Mouse (Mus musculus): Measurements from ENCODE around the gene St6galnac5.

The St6galnac5 gene

DNA sequence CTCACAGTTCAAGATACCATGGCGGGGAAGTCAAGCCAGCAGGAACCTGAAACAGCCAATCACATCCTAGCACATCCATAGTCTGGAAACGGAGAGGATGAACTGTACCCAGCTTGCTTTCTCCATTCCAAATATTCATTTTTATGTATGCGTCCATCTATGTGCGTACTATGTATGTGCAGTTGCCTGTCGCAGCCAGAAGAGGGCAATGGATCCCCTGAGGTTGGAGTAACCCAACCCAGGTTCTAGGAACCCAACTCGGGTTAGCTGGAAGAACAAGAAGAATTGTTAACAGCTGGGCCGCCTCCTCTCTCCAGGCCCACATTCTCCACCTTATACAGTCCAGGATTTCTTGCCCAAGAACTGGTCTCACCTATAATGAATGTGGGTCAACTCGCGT is 31.1 kb downstream of the St6galnac5 start:
- no peak for DNase-seq (ENCODE audit: low read depth)

- DNase-seq (ENCODE audit: low read depth): no peak
These were observed 31.7 kb downstream of the St6galnac5 start for GRCm38 (mm10) chr3:152950299-152950698.

GRCm38 (mm10) chr3:152949233-152949777 is 32.7 kb downstream of the St6galnac5 start:
- DNase-seq (ENCODE audit: low read depth): no peak

DNA sequence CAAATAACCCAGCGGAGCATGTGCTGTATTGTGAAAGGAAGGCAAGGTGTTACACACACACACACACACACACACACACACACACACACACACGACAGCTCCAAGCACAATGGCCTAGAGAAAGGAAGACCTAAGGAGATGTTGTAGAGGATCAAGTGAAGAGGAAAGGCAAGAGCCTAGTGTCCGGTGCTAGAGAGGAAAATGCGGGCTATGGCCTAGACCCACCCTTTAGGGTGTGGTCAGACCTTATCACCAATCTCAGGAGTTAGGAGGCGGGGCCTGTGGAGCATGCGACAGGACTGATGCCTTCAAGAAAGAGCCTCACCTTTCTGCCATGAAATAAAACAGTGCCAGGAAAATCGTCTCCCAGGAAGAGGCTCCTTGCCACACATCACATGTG is 33.5 kb downstream of the St6galnac5 start:
- no peak for DNase-seq (ENCODE audit: low read depth)

GRCm38 (mm10) chr3:152947031-152947640 is 34.9 kb downstream of the St6galnac5 start:
- no peak for DNase-seq (ENCODE audit: low read depth)

DNA sequence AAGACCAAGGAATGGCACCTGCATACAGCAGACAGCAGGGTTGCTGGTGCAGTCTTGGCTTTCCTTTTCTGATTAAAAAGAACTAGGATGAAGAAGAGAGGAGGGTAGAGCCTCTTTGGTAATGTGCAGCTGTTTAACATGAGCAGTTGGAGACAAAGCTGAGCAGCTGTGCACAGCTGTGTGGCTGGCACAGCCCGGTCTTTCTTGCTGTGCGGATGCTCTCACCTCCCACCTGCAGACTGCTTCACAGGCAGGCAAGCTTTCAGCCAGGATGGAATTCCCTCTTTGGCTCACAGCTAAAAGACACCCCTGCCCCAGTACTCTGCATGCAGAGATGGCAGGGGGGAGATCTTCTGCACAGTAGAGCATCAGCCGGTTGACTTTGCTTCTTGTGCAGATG is 37.3 kb downstream of the St6galnac5 start:
- no peak for DNase-seq (ENCODE audit: low read depth)

- no peak for DNase-seq (ENCODE audit: low read depth)
These were observed 39.1 kb downstream of the St6galnac5 start for GRCm38 (mm10) chr3:152942985-152943384.

DNA sequence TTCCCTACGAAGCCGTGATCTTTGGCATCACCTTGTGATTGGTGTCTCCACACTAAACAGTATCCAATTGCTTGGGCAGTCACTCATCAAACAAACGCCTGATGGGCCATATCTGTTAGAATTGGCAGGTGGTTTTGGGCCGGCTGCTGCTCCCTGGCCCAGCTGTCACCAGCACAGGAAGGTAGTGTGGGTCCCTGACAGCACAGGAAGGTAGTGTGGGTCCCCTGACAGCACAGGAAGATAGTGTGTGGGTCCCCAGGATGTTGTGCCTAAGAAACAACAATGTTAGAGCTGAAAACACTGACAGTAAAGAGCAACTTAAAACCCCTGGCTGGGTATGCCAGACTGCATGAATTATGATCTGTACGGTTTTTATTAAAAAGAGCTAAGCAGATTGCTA is 40.4 kb downstream of the St6galnac5 start:
- DNase-seq (ENCODE audit: low read depth): no peak

- DNase-seq (ENCODE audit: low read depth): no peak
These were observed 45.7 kb downstream of the St6galnac5 start for GRCm38 (mm10) chr3:152936313-152936712.

DNA sequence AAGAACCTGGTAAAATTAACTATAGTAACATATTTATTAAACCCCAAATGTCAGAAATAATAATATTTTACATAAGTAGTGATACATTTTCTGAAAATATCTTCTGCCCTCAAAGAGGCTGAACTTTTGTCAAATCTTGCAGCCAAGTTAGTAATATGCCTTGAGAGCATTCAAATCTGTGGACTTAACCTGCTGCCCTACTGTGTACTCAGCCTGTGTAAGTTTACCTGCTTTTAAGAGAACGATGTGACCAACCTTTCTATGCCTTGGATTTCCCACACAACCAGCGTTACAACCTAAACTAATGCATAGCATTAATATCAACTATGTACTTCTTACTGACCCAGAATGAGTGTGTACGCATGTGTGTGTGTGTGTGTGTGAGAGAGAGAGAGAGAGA is 48.3 kb downstream of the St6galnac5 start:
- no peak for DNase-seq (ENCODE audit: low read depth)

GRCm38 (mm10) chr3:152932544-152932943 is 49.5 kb downstream of the St6galnac5 start:
- no peak for DNase-seq (ENCODE audit: low read depth)

- no peak for DNase-seq (ENCODE audit: low read depth)
These were observed 50.0 kb downstream of the St6galnac5 start for GRCm38 (mm10) chr3:152932096-152932495.

- DNase-seq (ENCODE audit: low read depth): no peak
These were observed 50.7 kb downstream of the St6galnac5 start for GRCm38 (mm10) chr3:152931354-152931753.

- DNase-seq (ENCODE audit: low read depth): no peak
These were observed 52.2 kb downstream of the St6galnac5 start for GRCm38 (mm10) chr3:152929788-152930281.

DNA sequence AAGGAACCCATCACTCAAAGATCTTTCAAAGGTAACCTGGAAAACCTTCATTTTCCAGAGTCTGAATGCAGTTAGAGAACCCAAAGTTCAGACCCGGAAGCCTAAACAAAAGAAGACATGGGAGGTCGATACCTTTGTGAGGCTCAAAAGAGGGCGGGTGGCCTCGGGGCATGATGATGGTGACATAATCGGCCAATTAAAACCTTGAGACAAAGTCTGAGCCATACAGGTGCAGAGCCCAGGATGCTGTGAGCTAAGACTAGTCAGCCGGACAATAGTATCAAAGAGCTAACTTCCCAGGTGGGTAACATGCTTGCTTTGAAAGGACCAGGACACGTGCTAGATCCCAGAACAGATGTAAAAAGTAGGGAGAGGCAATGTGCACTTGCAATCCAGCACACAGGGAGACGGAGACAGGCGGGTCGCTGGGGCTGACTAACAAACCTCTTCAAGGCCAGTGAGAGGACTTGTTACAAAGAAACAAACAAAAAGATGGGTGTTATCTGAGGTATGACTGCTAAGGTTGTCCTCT is 52.7 kb downstream of the St6galnac5 start:
- DNase-seq (ENCODE audit: low read depth): no peak

DNA sequence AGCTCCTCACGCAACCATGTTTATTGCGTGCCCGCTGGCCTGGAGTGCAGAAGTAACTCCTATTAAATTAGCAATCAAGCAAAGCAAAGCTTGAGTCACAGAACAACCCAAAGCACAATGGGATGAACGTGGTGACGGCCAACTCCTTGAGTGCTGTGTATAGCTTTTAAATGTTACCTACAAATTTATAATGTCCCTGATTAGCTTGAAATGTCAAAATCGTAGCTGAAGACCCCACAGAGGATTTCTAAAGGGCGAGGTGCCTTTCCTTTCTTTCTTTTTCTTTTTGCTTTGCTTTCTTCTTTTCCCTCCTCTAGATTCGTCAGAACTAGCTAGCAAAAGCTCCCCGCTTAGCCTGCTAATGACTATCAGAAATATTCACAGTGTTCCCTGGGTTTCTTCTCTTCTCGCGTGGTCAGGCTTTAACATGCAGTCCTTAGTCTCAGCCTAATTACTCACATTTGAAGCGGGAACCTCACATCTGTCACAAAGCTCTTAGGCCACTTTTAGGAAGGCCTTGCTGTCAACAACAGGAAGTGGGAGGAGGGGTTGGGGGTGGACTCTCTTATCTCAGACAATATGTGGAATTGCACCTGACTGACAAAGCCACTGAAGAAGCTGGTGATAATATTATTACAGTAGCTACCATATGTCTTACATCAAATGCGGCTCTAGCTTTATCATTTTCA is 53.6 kb downstream of the St6galnac5 start:
- DNase-seq (ENCODE audit: low read depth): peak; percentile 56

GRCm38 (mm10) chr3:152926166-152926565 is 55.9 kb downstream of the St6galnac5 start:
- no peak for DNase-seq (ENCODE audit: low read depth)

DNA sequence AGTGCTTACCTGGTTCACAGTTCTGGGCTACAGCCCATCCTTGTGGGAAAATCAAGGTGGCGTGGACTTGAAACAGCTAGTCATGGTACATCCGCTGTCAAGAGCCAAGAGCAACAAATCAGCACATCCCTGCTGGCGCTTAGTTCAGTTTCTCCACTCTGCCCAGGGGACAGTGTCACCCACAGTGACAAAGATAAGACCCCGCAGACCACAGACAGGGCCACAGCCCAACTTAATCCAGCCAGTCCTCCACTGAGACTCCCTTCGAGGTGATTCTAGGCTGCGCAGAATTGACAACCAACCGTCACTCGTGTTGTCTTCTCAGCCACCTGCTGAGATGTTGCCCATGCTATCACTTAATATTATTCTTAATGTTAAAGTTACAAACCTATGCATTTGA is 56.7 kb downstream of the St6galnac5 start:
- no peak for DNase-seq (ENCODE audit: low read depth)

- DNase-seq (ENCODE audit: low read depth): no peak
These were observed 58.5 kb downstream of the St6galnac5 start for GRCm38 (mm10) chr3:152923530-152923929.

- no peak for DNase-seq (ENCODE audit: low read depth)
These were observed 61.7 kb downstream of the St6galnac5 start for GRCm38 (mm10) chr3:152920365-152920764.

DNA sequence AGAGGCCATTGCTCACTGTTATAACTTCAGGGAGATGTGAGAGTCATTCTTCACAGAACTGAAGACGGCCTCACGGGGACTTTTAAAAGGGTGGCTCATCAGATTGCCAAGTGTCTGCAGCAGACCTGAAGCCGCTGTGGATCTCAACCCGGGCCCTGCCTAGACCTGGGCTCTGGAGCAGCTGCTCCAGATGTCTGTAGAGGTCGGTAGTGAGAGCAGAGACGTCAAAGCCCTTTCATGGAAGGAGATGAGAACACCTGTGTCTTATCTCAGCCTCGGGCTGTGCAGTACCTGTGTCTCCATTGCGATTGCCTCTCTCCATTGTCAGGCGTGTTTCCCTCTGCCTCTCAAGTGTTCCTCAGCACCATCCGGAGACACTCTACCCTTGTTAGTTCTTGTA is 62.9 kb downstream of the St6galnac5 start:
- no peak for DNase-seq (ENCODE audit: low read depth)

GRCm38 (mm10) chr3:152917579-152917978 is 64.5 kb downstream of the St6galnac5 start:
- DNase-seq (ENCODE audit: low read depth): no peak

DNA sequence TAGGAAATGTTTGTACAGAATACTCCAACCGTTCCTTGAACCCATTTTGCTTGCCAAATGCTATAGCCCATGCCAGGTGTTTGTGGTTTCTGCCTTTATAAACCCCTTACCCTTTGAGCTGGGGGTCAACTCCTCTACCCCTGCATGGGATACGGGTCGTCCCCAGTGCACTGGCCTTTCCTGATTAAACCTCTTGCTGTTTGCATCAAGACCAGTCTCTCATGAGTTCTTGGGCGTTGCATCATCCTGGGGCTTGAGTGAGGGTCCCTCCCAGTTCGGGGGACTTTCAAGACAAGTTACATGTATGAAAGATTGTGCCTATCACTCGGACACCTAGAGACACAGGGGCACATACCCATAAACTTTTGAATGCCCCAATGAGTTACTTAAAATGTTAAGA is 67.7 kb downstream of the St6galnac5 start:
- no peak for DNase-seq (ENCODE audit: low read depth)
